Mouse (Mus musculus) erythroblast, embryonic 14.5 days (primary cell): Measurements from ENCODE around the gene Olfr430. TPM values are rescaled to one million over a fixed set of nuclear protein-coding genes. Genes with fewer than 3 reads are reported as not detected.

Experiments used
- H3K27me3 ChIP-seq: 2 replicates; pipeline ENCODE4 v1.6.1; 2012; ENCODE audit warnings: inconsistent platforms; ENCODE audit not compliant: control insufficient read depth
- H3K36me3 ChIP-seq: 2 replicates; pipeline ENCODE4 v1.6.1; 2012; ENCODE audit warnings: mild to moderate bottlenecking, inconsistent platforms; ENCODE audit not compliant: control insufficient read depth
- H3K4me1 ChIP-seq: 2 replicates; pipeline ENCODE4 v1.6.1; 2012; ENCODE audit warnings: inconsistent platforms; ENCODE audit not compliant: control insufficient read depth
- H3K4me3 ChIP-seq: replicated peaks from 2 replicates; pipeline ENCODE3; 2012; ENCODE audit warnings: moderate library complexity, mild to moderate bottlenecking, inconsistent platforms
- H3K9me3 ChIP-seq: 2 replicates; pipeline ENCODE4 v1.6.1; 2012; ENCODE audit warnings: low read length, inconsistent platforms, mixed read lengths; ENCODE audit not compliant: control insufficient read depth
- GATA1 ChIP-seq: IDR thresholded peaks from 2 replicates; pipeline ENCODE4 v1.6.1; 2012; ENCODE audit warnings: low read length, inconsistent platforms, mixed read lengths
- TAL1 ChIP-seq: IDR thresholded peaks from 3 replicates; pipeline ENCODE4 v1.6.1; 2012; ENCODE audit warnings: low read length, inconsistent platforms, mixed read lengths
- polyA plus RNA-seq: library from polyadenylated mRNA; stranded (reverse); fragments of >175 nt; gene quantifications from 2 replicates; pipeline ENCODE4 v1.2.3, GENCODE M21; 2012

Olfr430 gene
- polyA plus RNA-seq, 1 experiment: not detected

GRCm38 (mm10) chr1:174050532-174050931 is 15.9 kb upstream of the Olfr430 start:
- no peak overlapping the region for H3K4me3 ChIP-seq
- H3K4me1 ChIP-seq: no peaks in the 10 kb centered on the region
- H3K36me3 ChIP-seq: no peaks in the 10 kb centered on the region
- H3K27me3 ChIP-seq: no peaks in the 10 kb centered on the region
- no peaks in the 10 kb centered on the region for H3K9me3 ChIP-seq
- TF ChIP-seq GATA1: no peak
- TF ChIP-seq TAL1: no peak

GRCm38 (mm10) chr1:174051515-174051914 is 14.9 kb upstream of the Olfr430 start:
- no peak overlapping the region for H3K4me3 ChIP-seq

GRCm38 (mm10) chr1:174051931-174052536 is 14.4 kb upstream of the Olfr430 start:
- TF ChIP-seq TAL1 (no peak), GATA1 (no peak)
- no peaks in the 10 kb centered on the region for H3K36me3 ChIP-seq
- H3K9me3 ChIP-seq: no peaks in the 10 kb centered on the region
- no peak overlapping the region for H3K4me3 ChIP-seq
- H3K4me1 ChIP-seq: no peaks in the 10 kb centered on the region
- no peaks in the 10 kb centered on the region for H3K27me3 ChIP-seq

More at GRCm38 (mm10) chr1:174051515-174051914, 14.9 kb upstream of the Olfr430 start:
- Histone ChIP-seq H3K27me3 (no peaks in the 10 kb centered on the region), H3K9me3 (no peaks in the 10 kb centered on the region), H3K4me1 (no peaks in the 10 kb centered on the region), H3K36me3 (no peaks in the 10 kb centered on the region)
- TF ChIP-seq TAL1 (no peak), GATA1 (no peak)

GRCm38 (mm10) chr1:174052981-174053380 is 13.4 kb upstream of the Olfr430 start:
- Histone ChIP-seq H3K27me3 (no peaks in the 10 kb centered on the region), H3K4me1 (no peaks in the 10 kb centered on the region), H3K36me3 (no peaks in the 10 kb centered on the region), H3K4me3 (no peak overlapping the region), H3K9me3 (no peaks in the 10 kb centered on the region)
- no peak for TF ChIP-seq TAL1
- TF ChIP-seq GATA1: no peak

GRCm38 (mm10) chr1:174055248-174055647 is 11.2 kb upstream of the Olfr430 start:
- no peaks in the 10 kb centered on the region for H3K4me1 ChIP-seq
- H3K9me3 ChIP-seq: no peaks in the 10 kb centered on the region
- no peaks in the 10 kb centered on the region for H3K36me3 ChIP-seq
- H3K27me3 ChIP-seq: no peaks in the 10 kb centered on the region
- no peak for TF ChIP-seq GATA1
- no peak for TF ChIP-seq TAL1
- no peak overlapping the region for H3K4me3 ChIP-seq

- no peaks in the 10 kb centered on the region for H3K9me3 ChIP-seq
- no peaks in the 10 kb centered on the region for H3K27me3 ChIP-seq
- H3K4me3 ChIP-seq: no peak within 1 kb of the TSS
- no peaks in the 10 kb centered on the region for H3K4me1 ChIP-seq
- TF ChIP-seq GATA1: no peak
- no peak for TF ChIP-seq TAL1
- no peaks in the 10 kb centered on the region for H3K36me3 ChIP-seq
These were observed 17.6 kb downstream of the Olfr430 start, which contains the start of gene Olfr429 for GRCm38 (mm10) chr1:174084031-174084430. TSS of gene Olfr429 (plus strand) at chr1:174084331.

GRCm38 (mm10) chr1:174096591-174096990 is 30.2 kb downstream of the Olfr430 start, which contains the start of gene Olfr427:
TSS of gene Olfr427 (plus strand) at chr1:174096891.
- Histone ChIP-seq H3K27me3 (no peaks in the 10 kb centered on the region), H3K4me1 (no peaks in the 10 kb centered on the region), H3K36me3 (no peaks in the 10 kb centered on the region), H3K9me3 (no peaks in the 10 kb centered on the region), H3K4me3 (no peak within 1 kb of the TSS)
- no peak for TF ChIP-seq GATA1
- TF ChIP-seq TAL1: no peak

- H3K4me1 ChIP-seq: no peaks in the 10 kb centered on the region
- H3K27me3 ChIP-seq: no peaks in the 10 kb centered on the region
- no peak for TF ChIP-seq TAL1
- TF ChIP-seq GATA1: no peak
- no peak overlapping the region for H3K4me3 ChIP-seq
- no peaks in the 10 kb centered on the region for H3K36me3 ChIP-seq
- no peaks in the 10 kb centered on the region for H3K9me3 ChIP-seq
These were observed 37.3 kb downstream of the Olfr430 start for GRCm38 (mm10) chr1:174103735-174104134.

- no peaks in the 10 kb centered on the region for H3K36me3 ChIP-seq
- no peaks in the 10 kb centered on the region for H3K4me1 ChIP-seq
- no peaks in the 10 kb centered on the region for H3K27me3 ChIP-seq
- no peak for TF ChIP-seq GATA1
- no peak for TF ChIP-seq TAL1
- H3K9me3 ChIP-seq: no peaks in the 10 kb centered on the region
- no peak within 1 kb of the TSS for H3K4me3 ChIP-seq
These were observed 54.7 kb downstream of the Olfr430 start, which contains the start of gene Olfr231 for GRCm38 (mm10) chr1:174121062-174121461. TSS of gene Olfr231 (minus strand) at chr1:174121162.

Other genes starting within 250 kb of the Olfr430 start
- gene Ifi211, start 153.6 kb upstream of the Olfr430 start, polyA plus RNA-seq: not detected in 2 replicates
- gene Mndal, start 124.1 kb upstream of the Olfr430 start, polyA plus RNA-seq: not detected in 2 replicates
- 0.02 TPM in 1 of 2 replicates, not detected in the other for gene Ifi203, start 123.9 kb upstream of the Olfr430 start, polyA plus RNA-seq
- not detected in 2 replicates for gene Ifi202b, start 83.9 kb upstream of the Olfr430 start, polyA plus RNA-seq
- not detected in 2 replicates for gene Ifi205, start 34.8 kb upstream of the Olfr430 start, polyA plus RNA-seq
- gene Olfr433, start 25.9 kb upstream of the Olfr430 start, polyA plus RNA-seq: not detected in 2 replicates
- gene Olfr432, start 17.4 kb upstream of the Olfr430 start, polyA plus RNA-seq: not detected in 2 replicates
- not detected in 2 replicates for gene Olfr429, start 17.7 kb downstream of the Olfr430 start, polyA plus RNA-seq
- not detected in 2 replicates for gene Olfr427, start 30.3 kb downstream of the Olfr430 start, polyA plus RNA-seq
- not detected in 2 replicates for gene Olfr231, start 54.6 kb downstream of the Olfr430 start, polyA plus RNA-seq
- gene Olfr424, start 64.9 kb downstream of the Olfr430 start, polyA plus RNA-seq: not detected in 2 replicates
- not detected in 2 replicates for gene Olfr420, start 89.0 kb downstream of the Olfr430 start, polyA plus RNA-seq
- gene Spta1, start 106.2 kb downstream of the Olfr430 start, polyA plus RNA-seq: 3.5 and 4.1 TPM in 2 replicates
- gene Olfr419, start 185.5 kb downstream of the Olfr430 start, polyA plus RNA-seq: not detected in 2 replicates